Mouse (Mus musculus) large intestine, adult 2 months (tissue): ENCODE measurements around the gene Senp6. TPM values are rescaled to one million over a fixed set of nuclear protein-coding genes. Genes with fewer than 3 reads are reported as not detected.
"Not testable (repeated sequence)": the region's sequence is repeated elsewhere in the genome, so short reads cannot be mapped to it uniquely, and the experiment has no call there.

Source experiments
- DNase-seq: peaks from one replicate; pipeline ENCODE4 v3.0.0-alpha.2; 2012; ENCODE audit warnings: low read depth, low spot score
- WGBS: fragments of 180-500 bp; shearing (Covaris S2); methylation state at CpG from one replicate; pipeline ENCODE4 v1.1.7; 2018; 5-methylcytosine and 5-hydroxymethylcytosine counted together
- polyA plus RNA-seq: library from polyadenylated mRNA; depleted of rRNA; stranded (reverse); fragments of >200 nt; gene quantifications from 2 replicates; pipeline ENCODE4 v1.2.3, GENCODE M21; 2012

Senp6 gene
- polyA plus RNA-seq, 1 experiment, result 7.2 TPM

GRCm38 (mm10) chr9:80071616-80072015, 4.9 kb downstream of the Senp6 start:
- 50% methylated on average over 3 of the region's 3 CpGs for WGBS
- no peak for DNase-seq

DNA sequence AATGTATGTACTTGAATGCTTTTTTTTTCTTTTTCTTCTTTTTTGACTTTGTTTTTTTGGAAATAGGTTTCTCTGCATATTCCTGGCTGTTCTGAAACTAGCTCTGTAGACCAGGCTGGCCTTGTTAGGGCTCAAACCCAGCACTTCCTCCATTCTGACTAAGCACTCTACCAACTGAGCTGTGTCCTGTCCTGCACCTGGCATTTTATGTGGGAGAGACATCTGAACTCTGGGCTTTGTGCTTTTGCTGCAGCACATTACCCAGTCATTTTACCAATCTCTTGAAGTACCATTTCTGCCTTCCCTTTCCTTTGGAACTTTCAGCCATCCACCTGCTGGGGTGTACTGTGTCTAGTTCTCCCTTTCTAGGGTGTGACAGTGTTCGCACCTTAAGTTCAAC, 7.4 kb downstream of the Senp6 start:
- WGBS, result 34% methylated on average over 1 of the region's 1 CpGs
- no peak for DNase-seq

DNA sequence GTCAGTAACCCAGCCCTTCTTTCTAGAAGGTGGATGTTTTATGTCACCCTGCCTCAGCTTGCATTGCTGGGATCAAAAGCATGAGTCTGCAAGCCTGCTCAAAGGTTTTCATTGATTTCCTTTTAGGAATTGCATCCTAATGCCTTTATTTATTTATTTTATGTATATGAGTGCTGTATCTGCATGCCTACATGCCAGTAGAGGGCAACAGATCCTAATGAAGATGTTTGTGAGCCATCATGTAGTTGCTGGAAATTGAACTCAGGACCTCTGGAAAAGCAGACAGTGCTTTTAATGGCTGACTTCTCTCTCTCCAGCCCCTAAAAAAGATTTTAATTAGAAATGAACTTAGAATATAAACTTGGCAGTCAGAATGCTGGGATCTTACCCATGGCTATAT, 8.2 kb downstream of the Senp6 start:
- no peak for DNase-seq

GRCm38 (mm10) chr9:80080941-80081340, 14.2 kb downstream of the Senp6 start:
- 23% methylated on average over 1 of the region's 1 CpGs for WGBS

DNA sequence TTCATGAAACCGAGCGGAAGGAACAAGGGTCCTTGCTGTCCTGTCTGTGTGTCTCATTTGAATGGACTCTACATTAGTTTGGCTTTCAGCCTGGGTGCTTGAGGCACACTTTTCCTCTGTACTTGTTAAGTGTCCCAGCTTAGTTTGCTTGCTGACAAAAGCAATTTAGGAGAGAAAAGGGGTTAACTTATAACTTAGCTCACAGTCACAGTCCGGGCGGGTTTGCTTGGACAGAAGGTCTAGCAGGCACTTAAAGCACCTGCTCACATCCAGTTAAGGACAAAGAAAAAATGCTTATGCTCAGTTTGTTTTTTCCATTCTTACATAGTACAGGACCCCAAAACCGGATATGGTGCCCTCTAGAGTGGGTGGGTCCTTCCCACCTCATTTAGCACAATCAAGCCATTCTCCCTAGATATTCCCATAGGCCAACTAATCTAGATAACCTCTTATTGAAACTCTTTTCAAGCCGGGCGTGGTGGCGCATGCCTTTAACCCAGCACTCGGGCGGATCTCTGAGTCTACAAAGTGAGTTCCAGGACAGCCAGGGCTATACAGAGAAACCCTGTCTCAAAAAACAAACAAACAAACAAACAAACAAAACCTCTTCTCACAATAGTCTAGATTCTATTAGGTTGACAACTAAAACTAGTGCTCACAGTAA, 17.9 kb downstream of the Senp6 start:
- WGBS, result 33% methylated on average over 10 of the region's 10 CpGs
- DNase-seq, result no peak

More at GRCm38 (mm10) chr9:80080941-80081340, 14.2 kb downstream of the Senp6 start:
- DNase-seq, result no peak

DNA sequence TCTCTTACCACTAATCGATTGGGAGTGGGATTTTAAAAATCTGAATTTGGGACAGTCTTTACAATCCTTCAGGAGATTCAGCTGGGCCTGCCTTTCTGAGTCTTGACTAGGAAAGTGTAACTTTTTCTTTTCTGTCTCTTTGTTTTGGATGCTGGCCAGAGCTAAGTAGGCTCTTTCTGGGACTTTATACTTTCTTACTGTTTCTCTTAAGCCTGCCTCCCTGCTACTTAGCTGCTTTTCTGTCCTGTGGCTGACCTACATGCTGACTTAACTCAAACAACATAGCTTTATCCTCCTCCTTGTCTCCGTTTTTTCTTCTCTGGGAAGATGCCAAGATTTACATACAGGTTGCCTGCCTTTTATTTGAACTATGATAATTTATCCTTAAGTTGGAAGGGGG, 19.0 kb downstream of the Senp6 start:
- DNase-seq, result no peak
- 14% methylated on average over 2 of the region's 2 CpGs for WGBS

DNA sequence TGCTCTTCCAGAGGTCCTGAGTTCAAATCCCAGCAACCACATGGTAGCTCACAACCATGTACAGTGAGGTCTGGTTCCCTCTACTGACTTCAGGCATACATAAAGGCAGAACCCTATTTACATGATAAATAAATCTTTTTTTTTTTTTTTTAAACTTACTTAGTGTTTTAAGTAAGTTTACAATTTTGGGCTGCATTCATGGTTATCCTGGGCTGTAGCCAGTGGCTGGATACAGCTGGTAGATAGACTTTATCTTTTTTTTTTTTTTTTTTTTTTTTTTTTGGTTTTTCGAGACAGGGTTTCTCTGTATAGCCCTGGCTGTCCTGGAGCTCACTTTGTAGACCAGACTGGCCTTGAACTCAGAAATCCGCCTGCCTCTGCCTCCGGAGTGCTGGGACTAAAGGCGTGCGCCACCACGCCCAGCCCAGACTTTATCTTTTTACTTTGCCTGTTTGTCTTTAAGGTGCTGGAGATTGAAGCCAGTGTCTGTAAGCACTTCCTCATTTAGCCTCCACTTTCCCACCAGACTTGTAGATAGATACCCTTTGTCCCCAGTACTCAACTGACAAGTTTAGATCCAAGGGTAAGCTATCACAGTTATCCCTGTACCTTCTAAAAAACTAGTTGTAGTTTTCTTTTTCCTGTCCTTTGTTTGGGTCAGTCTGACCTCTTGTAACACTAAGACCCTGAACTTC, 19.7 kb downstream of the Senp6 start:
- WGBS, result 54% methylated on average over 6 of the region's 6 CpGs

GRCm38 (mm10) chr9:80089409-80089808, 22.7 kb downstream of the Senp6 start:
- WGBS, result 26% methylated on average over 3 of the region's 3 CpGs
- no peak for DNase-seq

More for the DNA sequence above, 19.7 kb downstream of the Senp6 start:
- not testable (repeated sequence) for DNase-seq

DNA sequence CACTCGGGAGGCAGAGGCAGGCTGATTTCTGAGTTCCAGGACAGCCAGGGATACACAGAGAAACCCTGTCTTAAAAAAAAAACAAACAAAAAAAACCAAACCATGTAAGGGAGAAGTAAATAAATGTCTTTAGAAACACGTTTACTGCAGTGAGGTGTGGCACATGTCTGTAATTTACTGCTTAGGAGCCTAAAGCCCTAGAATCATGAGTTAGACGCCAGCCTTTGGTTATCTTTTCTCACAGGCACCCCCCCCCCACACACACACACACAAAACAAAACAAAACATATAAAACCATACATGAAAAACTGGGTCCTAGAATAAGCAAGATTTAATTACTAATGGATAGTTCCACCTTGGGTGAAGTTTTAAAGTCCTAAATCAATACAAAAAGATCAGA, 29.6 kb downstream of the Senp6 start:
- no peak for DNase-seq
- 64% methylated on average over 3 of the region's 3 CpGs for WGBS

- WGBS, result 84% methylated on average over 10 of the region's 10 CpGs
- DNase-seq, result no peak
Observed at GRCm38 (mm10) chr9:80145992-80146587, 79.4 kb downstream of the Senp6 start.

- WGBS, result 91% methylated on average over 5 of the region's 5 CpGs
- DNase-seq, result no peak
Observed at GRCm38 (mm10) chr9:80149594-80149993, 82.9 kb downstream of the Senp6 start.

GRCm38 (mm10) chr9:80155277-80155676, 88.6 kb downstream of the Senp6 start:
- WGBS, result 38% methylated on average over 5 of the region's 5 CpGs
- no peak for DNase-seq

DNA sequence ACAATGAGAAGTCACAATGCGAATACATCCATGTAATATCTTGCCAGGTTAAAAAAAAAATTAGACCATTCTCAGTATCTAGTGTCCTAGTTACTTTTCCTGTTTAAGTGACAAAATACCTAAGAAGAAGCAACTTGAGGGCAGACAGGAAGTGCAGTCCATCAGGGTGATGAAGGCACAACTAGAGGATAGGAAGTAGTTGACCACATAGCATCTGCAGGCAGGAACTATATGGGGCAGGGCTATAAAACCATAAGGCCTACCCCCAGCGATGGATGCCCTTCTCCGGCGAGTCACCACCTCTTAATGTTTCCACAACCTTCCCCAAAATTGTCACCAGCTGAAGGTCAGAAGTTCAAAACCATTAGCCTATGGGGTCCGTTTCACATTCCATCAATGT, 90.1 kb downstream of the Senp6 start:
- 55% methylated on average over 5 of the region's 5 CpGs for WGBS

DNA sequence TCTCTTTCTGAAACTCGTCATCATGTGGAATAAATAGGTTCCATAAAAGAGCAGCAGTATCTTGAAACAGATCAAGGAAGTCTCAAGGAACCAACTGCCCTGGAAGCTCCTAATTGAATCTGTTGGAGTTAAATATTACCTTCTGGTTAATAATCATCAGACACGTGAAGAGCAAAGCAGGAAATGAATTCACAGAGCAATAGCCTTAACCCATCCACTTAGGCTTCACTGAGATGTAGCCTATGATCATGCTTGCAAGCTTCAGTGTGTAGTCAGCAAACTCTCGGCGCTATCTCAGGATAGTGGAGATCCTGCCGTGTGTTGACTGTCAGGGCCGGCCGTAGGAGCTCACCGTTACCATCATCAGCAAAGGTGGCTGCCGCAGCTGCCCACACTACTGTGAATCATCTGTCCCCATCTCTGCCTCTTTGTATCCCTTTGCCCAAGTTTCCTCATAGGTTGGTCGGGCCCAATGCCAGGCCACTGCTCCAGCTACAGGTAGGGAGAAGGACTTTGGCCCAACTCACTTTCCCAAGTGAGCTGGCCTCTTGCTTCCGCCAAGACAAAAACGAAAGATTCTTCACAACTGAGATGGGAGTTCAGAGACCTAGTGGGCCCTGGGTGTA, 91.2 kb downstream of the Senp6 start:
- 32% methylated on average over 12 of the region's 12 CpGs for WGBS
- DNase-seq, result no peak

More for the DNA sequence above, 90.1 kb downstream of the Senp6 start:
- no peak for DNase-seq

GRCm38 (mm10) chr9:80158937-80159336, 92.2 kb downstream of the Senp6 start:
- no peak for DNase-seq
- WGBS, result 34% methylated on average over 5 of the region's 5 CpGs

GRCm38 (mm10) chr9:80161451-80161850, 94.7 kb downstream of the Senp6 start:
- DNase-seq, result no peak
- WGBS, result 42% methylated on average over 4 of the region's 4 CpGs

GRCm38 (mm10) chr9:80163126-80163723, 96.5 kb downstream of the Senp6 start:
- 76% methylated on average over 4 of the region's 4 CpGs for WGBS
- no peak for DNase-seq

DNA sequence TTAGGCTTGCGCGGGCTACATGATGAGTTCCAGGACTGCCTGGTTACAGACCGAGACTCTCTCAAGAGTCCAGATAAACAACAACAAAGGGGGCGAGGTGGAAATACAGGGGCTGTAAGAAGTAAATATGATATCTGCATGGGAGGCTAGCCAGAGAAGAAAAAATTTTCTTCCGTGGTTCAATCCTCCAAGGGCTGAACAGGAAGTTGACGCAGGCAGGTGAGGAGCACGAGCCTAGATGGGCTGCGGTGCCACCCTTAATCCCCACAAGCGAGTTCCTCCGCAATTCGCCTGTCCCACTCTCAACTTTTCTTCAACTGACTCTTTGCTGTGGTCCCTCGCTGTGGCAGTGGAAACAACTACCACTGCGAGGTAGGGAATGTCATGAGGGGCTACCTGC, 97.5 kb downstream of the Senp6 start:
- DNase-seq, result no peak
- 2% methylated on average over 13 of the region's 13 CpGs for WGBS

GRCm38 (mm10) chr9:80164611-80165474, 98.1 kb downstream of the Senp6 start, which contains the start of gene Myo6:
Myo6 (plus strand) TSS chr9:80165031.
- DNase-seq, result no peak
- WGBS, result under 1% methylated on average over 69 of the region's 69 CpGs
